Mouse (Mus musculus) ovary, postnatal 36 days (tissue): Measurements from ENCODE around the gene Rtn2.
A peak's percentile ranks its signal among the peaks of the same experiment; 100 is the strongest.
"Not testable (repeated sequence)": the region's sequence is repeated elsewhere in the genome, so short reads cannot be mapped to it uniquely, and the experiment has no call there.

Source experiments
- DNase-seq: peaks from one replicate; pipeline ENCODE4 v3.0.0; 2022; ENCODE audit warnings: low spot score, mixed read lengths

Rtn2 gene

DNA sequence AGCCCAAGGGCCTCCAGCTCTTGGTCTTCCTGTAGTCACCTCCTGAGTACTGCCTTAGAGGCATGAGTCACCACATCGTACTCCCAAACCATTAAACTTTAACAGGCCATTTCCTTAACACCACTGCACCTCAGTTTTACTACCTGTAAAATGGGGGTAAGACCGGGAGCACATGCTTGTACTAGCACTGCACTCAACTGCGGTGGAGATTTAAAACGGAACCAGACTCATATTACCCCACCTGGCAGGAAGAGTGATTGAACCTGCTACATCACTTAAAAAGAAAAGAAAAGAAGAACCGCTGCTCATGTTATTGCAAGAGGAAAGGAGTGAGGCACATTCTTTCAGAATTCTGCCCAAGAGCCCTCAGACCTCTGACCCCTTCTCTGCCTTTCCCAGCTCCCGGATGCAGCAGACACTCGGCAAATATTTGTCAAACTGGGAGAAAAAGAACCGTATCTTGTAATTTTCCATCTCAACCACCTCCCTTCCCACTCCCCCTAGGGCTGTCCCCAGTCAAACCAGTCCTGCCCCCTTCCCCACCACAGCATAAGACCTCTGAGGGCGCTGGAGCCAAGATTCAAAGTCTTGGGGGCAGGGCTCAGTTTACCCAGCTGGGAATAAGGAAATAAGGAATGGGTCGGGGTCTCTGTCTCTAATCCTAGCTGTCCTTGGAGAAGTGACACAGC lies 13.3 kb upstream of the Rtn2 start:
- DNase-seq: peak; percentile 9

- DNase-seq: peak; percentile 61
Measured at GRCm38 (mm10) chr7:19269721-19270441, 12.5 kb upstream of the Rtn2 start.

GRCm38 (mm10) chr7:19270509-19271237 lies 11.8 kb upstream of the Rtn2 start:
- peak; percentile 24 for DNase-seq

- peak; percentile 80 for DNase-seq
Measured at GRCm38 (mm10) chr7:19271238-19272172, 10.9 kb upstream of the Rtn2 start, which contains the start of gene Vasp. Vasp (minus strand) TSS chr7:19271817.

GRCm38 (mm10) chr7:19272173-19272764 lies 10.2 kb upstream of the Rtn2 start:
- DNase-seq: peak; percentile 74

DNA sequence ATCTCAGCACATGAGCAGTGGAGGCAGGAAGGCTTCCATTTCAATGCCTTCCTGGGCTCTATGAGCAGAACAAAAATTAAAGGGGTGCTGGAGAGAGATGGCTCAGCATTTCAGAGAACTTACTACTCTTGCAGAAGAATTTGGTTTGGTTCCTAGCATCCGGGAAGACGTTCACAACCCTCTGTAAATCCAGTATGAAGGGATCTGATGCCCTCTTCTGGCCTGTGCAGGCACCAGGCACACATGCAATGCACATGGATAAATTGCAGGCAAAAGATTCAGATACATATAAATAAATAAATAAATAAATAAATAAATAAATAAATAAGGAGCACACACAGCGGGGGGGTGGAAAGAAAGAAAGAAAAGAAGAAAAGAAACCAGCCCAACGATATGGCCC lies 6.2 kb upstream of the Rtn2 start:
- DNase-seq: no peak

GRCm38 (mm10) chr7:19279052-19279451 lies 3.4 kb upstream of the Rtn2 start:
- no peak for DNase-seq

DNA sequence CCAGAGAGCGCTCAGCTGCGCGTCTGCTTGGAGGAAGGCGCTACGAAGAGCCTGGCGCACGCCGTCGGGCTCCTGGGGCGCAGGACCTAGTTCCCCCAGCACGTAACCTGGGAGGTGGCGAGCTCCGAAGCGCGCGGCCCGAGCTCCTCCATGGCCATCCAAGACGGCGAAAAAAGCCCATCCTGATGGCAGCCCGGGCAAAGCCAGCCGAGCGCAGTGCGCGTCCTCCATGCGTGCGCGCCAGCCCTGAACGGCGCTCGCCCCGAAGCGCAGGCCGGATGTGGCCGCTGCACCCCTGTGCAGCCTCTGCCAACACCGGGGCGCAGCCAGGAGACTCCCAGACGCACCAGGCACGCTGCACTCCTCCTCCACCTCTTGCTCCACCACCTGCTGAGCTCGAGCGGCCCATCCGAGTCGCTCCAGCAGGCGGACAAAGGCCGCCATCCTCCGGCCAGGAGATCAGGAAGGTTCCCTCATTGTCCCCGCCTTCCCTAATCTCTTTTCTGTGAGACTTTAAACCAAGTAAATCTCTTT lies 2.8 kb upstream of the Rtn2 start, which contains the start of gene Ppm1n:
Gene Ppm1n, minus strand, starts transcription at position 484 of the 534 bp plus-strand sequence.
- no peak for DNase-seq

DNA sequence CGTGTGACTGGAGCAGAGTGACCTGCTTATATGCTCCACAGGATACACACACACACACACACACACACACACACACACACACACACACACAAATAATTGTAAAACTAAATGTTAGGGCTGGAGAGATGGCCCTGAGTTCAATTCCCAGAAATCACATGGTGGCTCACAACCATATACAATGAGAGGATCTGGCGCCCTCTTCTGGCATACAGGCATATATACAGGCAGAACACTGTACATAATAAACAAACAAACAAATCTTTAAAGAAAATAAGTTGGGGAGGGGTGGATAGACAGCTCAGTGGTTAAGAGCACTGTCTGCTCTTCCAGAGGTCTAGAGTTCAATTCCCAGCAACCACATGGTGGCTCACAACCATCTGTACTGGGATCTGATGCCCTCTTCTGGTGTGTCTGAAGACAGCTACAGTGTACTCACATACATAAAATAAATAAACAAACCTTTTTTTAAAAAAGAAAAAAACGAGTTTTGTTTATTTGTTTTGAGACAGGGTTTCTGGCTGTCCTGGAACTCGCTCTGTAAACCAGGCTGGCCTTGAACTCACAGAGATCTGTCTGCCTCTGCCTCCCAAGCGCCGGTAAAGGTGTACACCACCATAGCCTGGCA lies 632 bp upstream of the Rtn2 start:
- not testable (repeated sequence) for DNase-seq

DNA sequence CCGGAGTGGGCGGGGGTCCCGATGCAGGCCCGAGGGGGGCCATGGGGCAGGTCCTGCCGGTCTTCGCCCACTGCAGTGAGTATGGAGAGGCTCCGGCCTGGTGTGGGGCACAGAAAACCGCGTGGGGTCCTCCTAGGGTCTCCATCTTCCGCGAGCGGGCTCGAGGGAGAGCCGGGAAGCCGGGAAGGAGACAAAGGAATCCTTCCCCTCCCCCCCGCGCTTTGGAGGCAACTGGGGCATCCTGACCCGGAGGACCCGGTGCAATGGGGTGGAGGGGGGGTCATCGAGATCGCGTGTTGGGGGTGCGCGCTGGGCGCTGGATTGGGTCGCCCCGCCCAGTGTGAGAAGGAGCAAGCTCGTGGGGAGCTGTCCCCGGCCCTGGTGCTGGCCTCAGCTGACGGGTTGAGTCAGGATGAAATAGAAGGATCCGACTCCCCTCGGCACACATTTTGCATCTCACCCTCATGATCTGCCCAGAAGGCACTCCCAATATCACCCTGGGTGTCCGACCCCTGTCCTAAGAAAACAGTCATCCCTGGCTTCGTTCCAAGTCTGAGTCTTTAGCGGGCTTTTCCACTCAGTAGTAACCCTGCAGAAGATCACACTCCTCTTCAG lies 474 bp downstream of the Rtn2 start:
- DNase-seq: peak; percentile 73

GRCm38 (mm10) chr7:19283406-19283804 lies 981 bp downstream of the Rtn2 start:
- no peak for DNase-seq

DNA sequence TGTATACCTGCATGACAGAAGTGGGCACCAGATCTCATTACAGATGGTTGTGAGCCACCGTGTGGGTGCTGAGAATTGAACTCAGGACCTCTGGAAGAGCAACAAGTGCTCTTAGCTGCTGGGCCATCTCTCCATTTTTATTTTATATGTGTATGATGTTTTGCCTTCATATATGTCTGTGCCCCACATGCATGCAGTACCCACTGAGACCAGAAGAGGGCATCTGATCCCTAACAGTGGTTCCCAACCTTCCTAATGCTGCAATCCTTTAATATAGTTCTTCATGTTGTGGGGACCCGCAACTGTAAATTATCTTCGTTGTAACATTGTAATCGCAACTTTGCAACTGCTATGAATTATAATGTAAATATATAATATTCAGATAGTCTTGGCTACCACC lies 2.3 kb downstream of the Rtn2 start:
- DNase-seq: no peak

- DNase-seq: peak; percentile 33
Measured at GRCm38 (mm10) chr7:19290969-19291596, 8.7 kb downstream of the Rtn2 start.

GRCm38 (mm10) chr7:19295503-19296185 lies 13.2 kb downstream of the Rtn2 start:
- peak; percentile 94 for DNase-seq

DNA sequence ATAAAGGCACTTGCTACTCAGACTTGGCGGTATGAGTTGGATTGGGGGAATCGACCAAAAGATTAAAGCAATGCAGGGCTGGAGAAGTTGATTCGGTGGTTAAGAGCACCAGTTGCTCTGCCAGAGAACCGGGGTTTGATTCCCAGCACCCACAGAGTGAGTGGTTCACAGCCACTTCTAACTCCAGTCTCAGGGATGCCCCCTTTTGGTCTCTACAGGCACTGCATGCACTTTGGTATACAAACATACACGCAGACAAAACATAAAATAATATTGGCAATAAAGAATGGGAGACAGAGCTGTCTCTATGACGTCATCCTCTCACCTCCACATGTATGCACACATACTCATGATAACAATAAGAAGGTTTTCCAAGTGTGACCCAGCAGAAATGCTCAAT lies 14.6 kb downstream of the Rtn2 start:
- no peak for DNase-seq

- DNase-seq: no peak
Measured at GRCm38 (mm10) chr7:19297794-19298193, 15.4 kb downstream of the Rtn2 start.

- no peak for DNase-seq
Measured at GRCm38 (mm10) chr7:19299194-19299593, 16.8 kb downstream of the Rtn2 start.

GRCm38 (mm10) chr7:19300501-19301421 lies 18.3 kb downstream of the Rtn2 start:
- peak; percentile 65 for DNase-seq
